Mouse (Mus musculus) cerebellum, adult 2 months (tissue): ENCODE data around the gene Zbtb38.

Experiments
- CTCF ChIP-seq: fragments of 200-500 bp; IDR thresholded peaks from 2 replicates; pipeline ENCODE4 v1.5.1; 2011; ENCODE audit warnings: low read depth, mild to moderate bottlenecking, control low read depth, low read length, moderate library complexity, borderline replicate concordance; ENCODE audit not compliant: insufficient read depth
- POLR2A ChIP-seq: fragments of 200-500 bp; IDR thresholded peaks from 2 replicates; pipeline ENCODE4 v1.6.1; 2011; ENCODE audit warnings: low read length, control low read depth, borderline replicate concordance; ENCODE audit not compliant: insufficient read depth

DNA sequence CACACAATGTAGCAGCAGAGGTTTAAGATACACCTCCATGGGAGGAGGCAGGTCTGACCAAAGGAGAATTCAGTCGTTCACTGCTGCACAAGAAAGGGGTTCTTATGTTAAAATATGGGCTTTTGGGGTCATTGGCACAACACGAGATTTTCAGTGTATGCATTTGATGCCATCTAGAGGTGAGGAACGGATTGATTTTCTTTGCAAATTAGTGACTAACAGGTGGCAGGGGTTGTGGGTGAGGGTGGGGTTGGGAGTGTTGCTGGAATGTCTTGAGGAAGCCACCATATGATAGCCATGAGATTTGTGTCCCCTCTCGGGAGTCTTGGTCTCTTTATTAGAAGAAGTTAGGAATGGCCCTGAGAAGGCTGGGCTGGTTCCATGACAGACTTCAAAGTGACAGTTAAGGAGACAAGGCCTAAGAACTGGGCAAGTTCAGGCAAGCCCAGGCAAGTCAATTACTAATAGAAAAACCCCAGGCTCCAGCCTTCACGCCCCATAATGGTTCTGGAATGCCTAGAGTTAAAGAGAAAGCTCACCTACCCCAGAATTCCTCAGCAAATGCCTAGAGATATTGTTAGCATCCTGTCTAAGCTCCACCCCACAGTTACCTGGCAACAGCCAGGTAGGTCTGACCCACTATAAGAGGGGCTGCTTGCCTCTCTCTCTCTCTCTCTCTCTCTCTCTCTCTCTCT is 47.6 kb upstream of the Zbtb38 start:
- no peak; the same call in 1 of the 2 replicates for TF ChIP-seq CTCF
- no peak for TF ChIP-seq POLR2A
